Mouse (Mus musculus) forebrain, embryonic 11.5 days (tissue): ENCODE measurements around the gene Rack1. TPM values are rescaled to one million over a fixed set of nuclear protein-coding genes. Genes with fewer than 3 reads are reported as not detected.
A peak's percentile ranks its signal among the peaks of the same experiment; 100 is the strongest.

Source experiments
- ATAC-seq: fragments of 200-750 bp; cut with Nextera tagmentation; replicated peaks from 2 replicates; pipeline ENCODE4 v1.8.0; 2017; ENCODE audit warnings: moderate TSS enrichment; ENCODE audit not compliant: low FRiP score
- DNase-seq: peaks from one replicate; pipeline ENCODE4 v3.0.0-alpha.2; 2017; ENCODE audit warnings: low spot score
- H3K27ac ChIP-seq: fragments of 300-500 bp; sonication (generic); 2 replicates; pipeline ENCODE4 v1.5.1; 2014; ENCODE audit warnings: low read depth, low read length
- H3K27me3 ChIP-seq: fragments of 300-500 bp; sonication (generic); 2 replicates; pipeline ENCODE4 v1.6.1; 2014; ENCODE audit warnings: mild to moderate bottlenecking, low read length, mixed read lengths; ENCODE audit not compliant: control insufficient read depth, insufficient read depth
- H3K36me3 ChIP-seq: fragments of 300-500 bp; sonication (generic); 2 replicates; pipeline ENCODE4 v1.6.1; 2014; ENCODE audit warnings: mild to moderate bottlenecking, low read length, moderate library complexity, mixed read lengths; ENCODE audit not compliant: control insufficient read depth, insufficient read depth
- H3K4me1 ChIP-seq: fragments of 300-500 bp; sonication (generic); replicated peaks from 2 replicates; pipeline ENCODE4 v1.6.1; 2014; ENCODE audit warnings: low read length, mixed read lengths; ENCODE audit not compliant: control insufficient read depth, insufficient read depth
- H3K4me2 ChIP-seq: fragments of 300-500 bp; sonication (generic); 2 replicates; pipeline ENCODE4 v1.6.1; 2014; ENCODE audit warnings: low read depth, mild to moderate bottlenecking, low read length, moderate library complexity, mixed read lengths; ENCODE audit not compliant: severe bottlenecking
- H3K4me3 ChIP-seq: fragments of 300-500 bp; sonication (generic); 2 replicates; pipeline ENCODE4 v1.5.1; 2014; ENCODE audit warnings: low read depth, low read length
- H3K9ac ChIP-seq: fragments of 300-500 bp; sonication (generic); 2 replicates; pipeline ENCODE4 v1.6.1; 2014; ENCODE audit warnings: low read length
- H3K9me3 ChIP-seq: fragments of 300-500 bp; sonication (generic); 2 replicates; pipeline ENCODE4 v1.6.1; 2016; ENCODE audit warnings: low read length, mixed read lengths; ENCODE audit not compliant: control insufficient read depth
- WGBS: fragments of 180-500 bp; shearing (Covaris S2); extraction: QIAGEN DNeasy Blood & Tissue Kit; methylation state at CpG from one replicate; pipeline ENCODE4 v1.1.7; 2014; 5-methylcytosine and 5-hydroxymethylcytosine counted together
- polyA plus RNA-seq: library from polyadenylated mRNA; unstranded; fragments of >200 nt; fragmentation: Nextera tagmentation; extraction: Ambion mirVana; gene quantifications from 2 replicates; pipeline ENCODE4 v1.2.1, GENCODE M21; 2014

Rack1 gene
- polyA plus RNA-seq, 1 experiment from 2014 or later: 653 TPM

GRCm38 (mm10) chr11:48798984-48799920, 880 bp upstream of the Rack1 start:
- H3K36me3 ChIP-seq: peaks cover 21% of the 10 kb centered on the region; the same call in 1 of the 2 replicates
- peak overlapping the region; percentile 94 for H3K9ac ChIP-seq
- ATAC-seq (peak; percentile 13), DNase-seq (no peak)
- WGBS: 11% methylated on average over 18 of the region's 18 CpGs
- no peaks in the 10 kb centered on the region for H3K9me3 ChIP-seq
- peaks cover 7% of the 10 kb centered on the region for H3K4me1 ChIP-seq
- H3K4me3 ChIP-seq: peak overlapping the region; percentile 87
- H3K27ac ChIP-seq: peak overlapping the region; percentile 93
- no peaks in the 10 kb centered on the region for H3K27me3 ChIP-seq
- H3K4me2 ChIP-seq: peak overlapping the region; percentile 61

DNA sequence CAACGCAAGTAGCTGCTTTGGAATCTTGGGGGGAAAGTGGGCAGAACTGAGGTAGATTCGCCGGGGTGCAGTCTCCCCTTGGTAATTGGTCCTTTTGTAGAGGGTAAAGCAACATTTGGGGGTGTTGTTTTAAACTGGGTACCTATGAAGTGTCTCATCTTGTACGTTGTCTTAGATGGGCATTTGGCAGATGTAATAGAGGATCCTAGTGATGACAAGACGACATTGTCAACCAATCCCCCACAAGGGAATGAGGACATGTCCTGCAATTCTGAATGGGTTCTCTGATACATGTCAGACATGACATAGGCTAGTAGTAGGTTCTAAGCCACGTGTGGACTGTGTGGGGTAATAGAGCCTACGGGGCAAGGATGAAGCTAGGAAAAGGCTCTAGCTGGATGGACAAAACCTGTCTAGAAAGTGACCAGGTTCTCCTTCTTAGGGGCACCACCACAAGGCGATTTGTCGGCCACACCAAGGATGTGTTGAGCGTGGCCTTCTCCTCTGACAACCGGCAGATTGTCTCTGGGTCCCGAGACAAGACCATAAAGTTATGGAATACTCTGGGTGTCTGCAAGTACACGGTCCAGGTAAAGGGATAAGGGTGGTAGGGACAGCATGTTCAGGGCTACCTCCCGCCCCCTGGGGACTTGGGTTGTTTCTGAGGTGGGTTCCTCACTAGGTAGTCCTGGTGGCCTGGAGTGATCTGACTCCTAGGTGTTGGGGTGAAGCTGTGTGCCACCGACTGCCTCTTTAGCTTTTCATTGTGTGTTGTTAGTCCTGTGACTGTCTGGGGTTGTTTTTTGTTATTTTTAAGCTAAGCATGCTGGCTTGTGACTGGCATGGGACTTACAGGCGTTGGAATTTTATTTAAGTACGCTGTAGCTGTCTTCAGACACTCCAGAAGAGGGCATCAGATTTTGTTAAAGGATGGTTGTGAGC, 2.0 kb downstream of the Rack1 start:
- Histone ChIP-seq H3K27ac (no peak overlapping the region), H3K27me3 (no peaks in the 10 kb centered on the region), H3K36me3 (peaks cover 36% of the 10 kb centered on the region), H3K9ac (peak overlapping the region; percentile 94), H3K4me2 (peak overlapping the region; percentile 91), H3K4me3 (peak overlapping the region; percentile 87), H3K4me1 (peaks cover 7% of the 10 kb centered on the region), H3K9me3 (no peaks in the 10 kb centered on the region)
- DNase-seq (no peak), ATAC-seq (no peak)
- 80% methylated on average over 17 of the region's 17 CpGs for WGBS

DNA sequence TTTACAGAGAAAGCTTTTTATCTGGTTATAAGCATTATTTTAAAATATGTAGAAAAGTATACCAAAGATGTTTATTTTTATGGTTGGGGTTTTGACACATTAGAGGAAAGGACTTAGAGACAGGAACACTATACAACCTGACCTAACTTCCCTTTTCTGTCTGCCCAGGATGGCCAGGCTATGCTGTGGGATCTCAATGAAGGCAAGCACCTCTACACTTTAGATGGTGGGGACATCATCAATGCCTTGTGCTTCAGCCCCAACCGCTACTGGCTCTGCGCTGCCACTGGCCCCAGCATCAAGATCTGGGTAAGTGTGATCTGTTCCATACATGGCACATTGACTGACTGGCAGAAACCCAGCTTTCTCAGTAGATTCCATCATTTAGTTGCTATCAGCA, 3.9 kb downstream of the Rack1 start:
- H3K27ac ChIP-seq: no peak overlapping the region
- H3K4me2 ChIP-seq: no peak overlapping the region
- peaks cover 7% of the 10 kb centered on the region for H3K4me1 ChIP-seq
- WGBS: 93% methylated on average over 2 of the region's 2 CpGs
- no peaks in the 10 kb centered on the region for H3K27me3 ChIP-seq
- H3K4me3 ChIP-seq: no peak overlapping the region
- ATAC-seq: no peak
- H3K9me3 ChIP-seq: no peaks in the 10 kb centered on the region
- peaks cover 42% of the 10 kb centered on the region for H3K36me3 ChIP-seq
- H3K9ac ChIP-seq: no peak overlapping the region
- DNase-seq: no peak

DNA sequence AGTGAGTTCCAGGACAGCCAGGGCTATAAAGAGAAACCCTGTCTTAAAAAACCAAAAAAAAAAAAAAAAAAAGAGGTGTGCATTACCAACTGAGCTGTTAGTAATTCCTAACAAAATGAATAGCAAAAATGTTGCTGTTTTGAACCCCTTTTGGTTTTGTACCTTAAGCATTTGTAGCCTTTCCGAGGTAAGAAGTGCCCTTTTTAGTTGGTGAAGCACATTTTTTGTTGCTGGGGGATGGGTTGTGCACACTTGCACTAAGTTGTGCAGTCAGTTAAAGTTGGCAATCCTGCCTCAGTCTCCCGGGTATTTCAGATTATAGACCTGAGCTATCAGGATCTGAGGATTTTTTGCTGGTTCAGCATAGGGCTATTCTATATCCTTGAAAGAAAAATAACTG, 4.8 kb downstream of the Rack1 start:
- H3K9me3 ChIP-seq: no peaks in the 10 kb centered on the region
- WGBS: 89% methylated on average over 2 of the region's 2 CpGs
- no peak overlapping the region for H3K4me2 ChIP-seq
- no peak for ATAC-seq
- peaks cover 42% of the 10 kb centered on the region for H3K36me3 ChIP-seq
- DNase-seq: no peak
- no peak overlapping the region for H3K9ac ChIP-seq
- no peaks in the 10 kb centered on the region for H3K27me3 ChIP-seq
- no peak overlapping the region for H3K27ac ChIP-seq
- no peak overlapping the region for H3K4me3 ChIP-seq
- peaks cover 7% of the 10 kb centered on the region for H3K4me1 ChIP-seq

DNA sequence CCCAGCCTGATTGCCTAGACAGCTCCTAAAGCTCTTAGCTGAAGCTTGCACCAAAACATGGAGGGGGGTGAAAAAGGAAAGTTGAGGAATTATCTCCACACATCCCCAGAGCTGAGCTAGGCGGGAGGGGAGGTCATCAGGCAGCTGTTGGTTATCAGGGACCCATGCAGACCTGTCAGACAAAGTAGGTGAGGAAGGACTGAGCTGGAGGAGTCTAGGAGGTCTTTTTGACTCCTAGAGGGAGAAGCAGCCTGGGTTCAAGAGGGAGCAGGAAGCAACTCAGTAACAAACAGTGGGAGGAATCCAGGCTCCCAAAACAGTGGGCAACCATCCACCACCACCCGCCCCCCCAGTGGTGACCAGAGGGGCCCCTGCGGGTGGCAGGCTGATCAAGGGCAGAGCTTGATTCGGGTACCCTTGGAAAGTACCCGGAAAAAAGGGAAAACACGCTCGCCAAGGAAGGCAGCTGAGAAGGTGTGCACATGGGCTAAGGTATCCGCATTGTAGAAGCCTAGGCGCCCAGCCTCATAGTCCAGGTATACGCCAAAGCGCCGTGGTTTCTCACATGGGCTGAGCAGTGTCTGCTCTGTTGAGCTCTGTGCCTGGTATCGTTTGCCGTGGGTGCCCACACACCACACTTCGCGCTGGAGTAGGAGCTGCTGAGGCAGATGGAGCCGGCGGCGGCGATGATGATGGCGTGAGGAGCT, 6.9 kb downstream of the Rack1 start:
- no peaks in the 10 kb centered on the region for H3K9me3 ChIP-seq
- peaks cover under 1% of the 10 kb centered on the region; the same call in 1 of the 2 replicates for H3K4me1 ChIP-seq
- H3K4me2 ChIP-seq: no peak overlapping the region
- H3K4me3 ChIP-seq: no peak overlapping the region
- ATAC-seq (peak; percentile 38), DNase-seq (no peak)
- H3K36me3 ChIP-seq: peaks cover 36% of the 10 kb centered on the region
- whole genome bisulfite sequencing: 62% methylated on average over 21 of the region's 21 CpGs
- no peak overlapping the region for H3K27ac ChIP-seq
- H3K27me3 ChIP-seq: no peaks in the 10 kb centered on the region
- H3K9ac ChIP-seq: no peak overlapping the region

DNA sequence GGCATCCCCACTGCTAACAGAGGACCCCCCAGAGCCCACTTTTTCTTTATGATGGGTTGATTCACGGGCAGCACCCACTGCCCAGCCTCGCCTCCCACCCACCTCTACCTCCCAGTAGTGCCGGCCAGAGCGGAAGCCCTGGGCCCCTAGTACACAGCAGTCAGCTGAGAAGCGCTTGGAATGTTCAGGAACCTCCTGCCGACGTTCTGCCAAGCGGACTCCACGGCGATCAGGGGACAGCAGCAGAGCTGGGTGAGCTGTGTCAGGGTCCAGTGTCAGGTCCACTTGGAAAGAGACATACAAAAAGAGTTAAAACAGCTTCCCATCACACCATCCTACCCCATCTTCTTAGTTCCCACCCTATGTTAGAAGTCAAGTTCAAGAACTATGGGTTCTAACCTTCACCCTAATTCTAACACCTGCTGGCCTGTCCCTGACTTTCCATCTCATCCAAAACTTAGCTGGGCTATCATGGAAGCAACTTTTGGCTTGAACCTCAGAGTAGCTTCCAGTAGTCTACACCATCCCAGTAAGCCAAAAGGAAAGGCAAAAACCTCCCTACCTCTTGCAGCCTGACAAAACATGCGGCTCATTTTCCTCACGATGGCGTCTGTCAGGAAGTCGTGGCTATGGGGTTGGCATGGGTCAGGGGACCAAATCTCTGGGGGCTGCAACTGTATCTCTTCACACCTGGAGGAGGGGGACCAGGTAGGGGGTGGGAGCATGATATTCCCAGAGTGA, 7.6 kb downstream of the Rack1 start:
- Histone ChIP-seq H3K9me3 (no peaks in the 10 kb centered on the region), H3K4me1 (no peaks in the 10 kb centered on the region), H3K4me3 (no peak overlapping the region), H3K36me3 (peaks cover 33% of the 10 kb centered on the region), H3K4me2 (no peak overlapping the region), H3K27ac (no peak overlapping the region), H3K9ac (no peak overlapping the region), H3K27me3 (no peaks in the 10 kb centered on the region)
- ATAC-seq (peak; percentile 25), DNase-seq (no peak)
- WGBS: 75% methylated on average over 14 of the region's 14 CpGs

- Histone ChIP-seq H3K27me3 (no peaks in the 10 kb centered on the region), H3K9me3 (no peaks in the 10 kb centered on the region), H3K27ac (no peak overlapping the region), H3K9ac (no peak overlapping the region), H3K4me1 (no peaks in the 10 kb centered on the region), H3K4me3 (no peak overlapping the region), H3K36me3 (peaks cover 30% of the 10 kb centered on the region), H3K4me2 (no peak overlapping the region)
- DNase-seq (no peak), ATAC-seq (no peak)
These were observed 8.1 kb downstream of the Rack1 start for GRCm38 (mm10) chr11:48808304-48808646.
